Mouse (Mus musculus): ENCODE measurements around the gene Miip. TPM values are rescaled to one million over a fixed set of nuclear protein-coding genes. Genes with fewer than 3 reads are reported as not detected.
A peak's percentile ranks its signal among the peaks of the same experiment; 100 is the strongest.
"Not testable (repeated sequence)": the region's sequence is repeated elsewhere in the genome, so short reads cannot be mapped to it uniquely, and the experiment has no call there.

Gene Miip
- total RNA-seq, 4 experiments from 2014 or later = 3.6 to 5.1 (median 4.8) TPM

DNA sequence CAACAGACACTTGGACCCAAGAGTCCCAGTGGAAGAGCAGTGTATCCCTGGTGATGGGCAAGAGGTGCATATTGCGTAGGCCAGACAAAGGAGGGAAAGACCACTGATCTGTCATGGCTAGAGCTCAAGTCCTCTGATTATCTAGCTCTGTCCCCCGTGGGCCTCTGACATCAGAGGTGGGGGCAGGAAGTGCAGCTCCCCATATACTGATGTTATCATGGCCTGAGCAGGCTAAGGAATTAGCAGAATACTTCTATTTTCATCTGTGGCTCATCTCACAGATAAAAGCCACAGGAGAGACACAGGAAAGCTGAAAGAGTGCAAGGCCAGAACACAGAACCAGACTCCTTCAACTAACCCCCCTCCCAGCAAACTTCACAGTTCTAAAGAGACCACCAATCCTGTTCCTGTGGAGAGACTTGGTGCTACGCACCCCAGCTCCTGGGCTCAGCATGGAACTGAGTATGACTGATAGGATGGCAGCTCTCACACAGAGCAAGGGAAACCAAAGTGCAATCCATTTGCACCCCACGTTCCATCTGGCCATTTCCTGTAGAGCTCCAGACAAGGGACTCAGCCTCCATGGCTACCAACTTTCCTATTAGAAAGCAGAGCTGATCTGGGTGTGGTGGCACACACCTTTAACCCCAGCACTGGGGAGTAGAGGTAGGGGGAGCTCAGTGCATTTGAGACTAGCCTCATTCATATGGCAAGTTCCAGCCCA is 7.4 kb upstream of the Miip start:
- no peak for DNase-seq (ENCODE audit: low spot score in 2 of 2)

DNA sequence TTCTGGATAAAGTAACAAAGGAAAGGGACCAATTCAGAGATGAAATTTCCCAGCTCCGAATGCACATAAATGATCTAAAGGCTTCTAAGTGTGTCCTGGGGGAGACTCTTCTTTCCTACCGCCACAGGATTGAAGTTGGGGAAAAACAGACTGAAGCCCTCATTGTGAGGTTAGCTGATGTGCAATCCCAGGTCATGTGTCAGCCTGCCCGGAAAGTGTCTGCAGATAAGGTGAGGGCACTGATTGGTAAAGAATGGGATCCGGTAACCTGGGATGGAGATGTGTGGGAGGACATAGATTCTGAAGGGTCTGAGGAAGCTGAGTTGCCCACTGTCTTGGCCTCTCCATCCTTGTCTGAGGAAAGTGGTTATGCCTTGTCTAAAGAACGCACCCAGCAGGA is 622 bp upstream of the Miip start:
- DNase-seq (ENCODE audit: low spot score in 2 of 2) = no peak

DNA sequence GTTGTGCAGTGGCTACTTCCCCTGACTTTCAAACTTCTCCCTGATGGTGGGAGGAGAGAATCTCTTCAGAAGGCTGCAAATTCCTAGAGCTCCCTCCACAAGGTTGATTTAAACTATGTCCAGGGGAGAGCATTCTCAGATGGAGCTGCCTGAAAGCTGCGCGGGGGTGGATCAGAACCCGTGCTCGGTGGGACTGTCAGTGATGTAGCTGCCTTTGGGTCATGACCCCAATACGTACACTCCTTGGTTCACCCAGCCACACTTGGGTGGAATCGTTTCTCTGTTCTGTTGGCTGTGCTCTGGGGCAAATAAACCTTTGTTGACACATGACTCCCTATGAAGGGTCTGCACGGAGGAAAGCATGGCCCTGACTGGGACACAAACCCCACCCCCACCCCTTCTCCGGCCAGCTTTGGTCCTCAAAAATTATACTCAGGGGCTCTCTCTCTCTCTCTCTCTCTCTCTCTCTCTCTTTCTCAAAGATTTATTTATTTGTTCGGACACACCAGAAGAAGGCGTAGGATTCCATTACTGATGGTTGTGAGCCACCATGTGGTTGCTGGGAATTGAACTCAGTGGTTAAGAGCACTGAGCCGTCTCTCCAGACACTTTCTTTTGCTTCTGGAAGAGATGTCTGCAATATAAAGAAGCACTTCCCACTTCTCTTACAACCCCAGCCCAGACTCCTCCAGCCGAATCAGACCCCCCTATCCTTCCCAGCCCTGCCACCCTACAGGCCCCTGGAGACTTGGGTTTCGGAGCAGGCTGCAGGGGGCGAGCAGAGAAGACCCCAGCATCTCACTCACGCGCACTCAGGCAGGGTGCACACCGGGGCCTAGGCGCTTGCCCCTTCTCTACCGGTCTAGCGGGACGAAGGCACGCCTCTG is 810 bp downstream of the Miip start:
- no peak for DNase-seq (ENCODE audit: low spot score in 2 of 2)

DNA sequence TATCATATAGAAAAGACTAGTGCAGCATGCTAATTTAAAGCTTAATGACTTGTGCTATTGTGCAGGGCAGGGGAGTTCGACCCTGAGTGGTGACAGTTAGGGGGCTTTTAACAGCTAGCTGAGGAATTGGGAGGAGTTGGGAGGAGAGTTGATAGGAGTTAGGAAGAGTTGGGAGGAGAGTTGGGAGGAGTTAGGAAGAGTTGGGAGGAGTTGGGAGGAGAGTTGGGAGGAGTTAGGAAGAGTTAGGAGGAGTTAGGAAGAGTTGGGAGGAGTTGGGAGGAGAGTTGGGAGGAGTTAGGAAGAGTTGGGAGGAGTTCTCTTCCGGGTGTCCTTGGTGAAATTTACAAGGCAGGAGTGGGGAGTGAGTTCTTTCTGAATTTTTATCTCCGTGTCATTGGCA is 1.8 kb downstream of the Miip start:
- DNase-seq (ENCODE audit: low spot score in 2 of 2) = not testable (repeated sequence)

DNA sequence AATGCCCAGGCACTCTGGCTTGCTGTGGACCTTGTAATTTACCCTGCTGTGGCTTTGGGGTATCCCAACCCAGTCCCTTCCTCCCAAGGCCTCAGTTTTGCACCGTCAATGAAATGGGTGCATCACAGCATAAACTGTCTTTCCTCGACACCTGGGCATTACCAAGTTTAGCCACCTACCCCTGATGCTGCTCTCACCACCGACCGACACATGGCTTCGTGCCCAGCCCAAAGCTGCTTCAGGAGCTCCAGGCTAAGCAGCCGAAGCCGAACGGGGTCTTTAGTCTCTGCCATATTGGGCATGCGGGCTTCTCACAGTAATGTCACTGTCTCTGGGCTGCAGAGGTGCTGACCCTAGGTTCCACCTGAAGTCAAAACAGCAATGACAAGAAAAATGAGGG is 2.6 kb downstream of the Miip start:
- no peak for DNase-seq (ENCODE audit: low spot score in 2 of 2)

DNA sequence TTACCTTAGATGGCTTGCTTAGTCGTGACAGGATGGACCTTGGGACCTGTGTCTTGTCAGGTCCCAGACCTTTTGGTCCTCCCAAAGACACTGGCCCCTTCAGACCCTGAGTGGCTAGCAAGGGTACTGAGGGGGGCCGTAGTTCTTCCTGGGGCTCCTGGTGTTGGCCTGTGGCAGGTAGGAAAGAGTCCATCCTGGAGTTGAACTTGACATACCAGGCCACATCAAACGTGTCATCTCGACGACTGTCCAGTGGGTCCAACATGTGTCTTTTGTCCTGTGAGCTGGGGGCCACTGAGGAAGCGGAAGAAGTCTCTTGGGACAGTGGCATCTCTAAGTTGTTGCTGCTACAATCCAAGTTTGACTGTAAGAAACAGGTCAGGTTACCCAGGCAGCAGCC is 3.0 kb downstream of the Miip start:
- DNase-seq (ENCODE audit: low spot score in 2 of 2) = no peak

DNA sequence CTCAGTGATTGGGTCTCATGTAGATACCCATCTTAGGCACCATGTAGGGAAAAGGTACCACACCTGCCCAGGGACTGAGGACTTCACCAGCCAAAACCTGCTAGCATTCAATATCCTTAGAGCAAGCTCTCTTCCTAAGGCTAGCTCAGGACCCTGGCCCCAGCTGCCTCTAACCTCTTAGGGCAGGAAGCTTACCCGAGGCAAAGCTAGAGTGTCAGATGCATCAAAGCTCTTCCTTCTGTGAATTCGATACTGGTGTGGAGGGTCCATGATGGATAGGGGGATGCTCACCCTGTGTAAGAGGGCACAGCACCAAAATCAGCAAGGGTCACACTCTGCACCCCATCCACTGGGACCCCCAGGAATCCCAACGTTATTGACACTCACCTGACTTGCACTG is 6.6 kb downstream of the Miip start:
- no peak for DNase-seq (ENCODE audit: low spot score in 2 of 2)

DNA sequence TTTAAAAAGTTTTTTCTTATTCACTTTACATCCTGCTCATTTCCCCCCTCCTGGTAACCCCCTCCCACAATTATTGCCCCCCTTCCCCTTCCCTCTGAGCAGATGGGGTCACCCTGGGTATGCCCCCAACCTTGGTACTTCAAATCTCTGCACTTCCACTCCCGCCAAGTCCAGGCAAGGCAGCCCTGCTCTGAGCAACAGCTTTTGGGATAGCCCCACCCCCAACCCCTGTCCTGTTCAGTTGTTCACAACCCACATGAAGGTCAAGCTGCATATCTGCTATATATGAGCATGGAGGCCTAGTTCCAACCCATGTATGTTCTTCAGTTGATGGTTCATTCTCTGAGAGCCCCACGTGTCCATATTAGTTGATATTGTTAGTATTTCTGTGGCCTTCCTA is 17.8 kb downstream of the Miip start:
- DNase-seq (ENCODE audit: low spot score in 2 of 2) = no peak

DNA sequence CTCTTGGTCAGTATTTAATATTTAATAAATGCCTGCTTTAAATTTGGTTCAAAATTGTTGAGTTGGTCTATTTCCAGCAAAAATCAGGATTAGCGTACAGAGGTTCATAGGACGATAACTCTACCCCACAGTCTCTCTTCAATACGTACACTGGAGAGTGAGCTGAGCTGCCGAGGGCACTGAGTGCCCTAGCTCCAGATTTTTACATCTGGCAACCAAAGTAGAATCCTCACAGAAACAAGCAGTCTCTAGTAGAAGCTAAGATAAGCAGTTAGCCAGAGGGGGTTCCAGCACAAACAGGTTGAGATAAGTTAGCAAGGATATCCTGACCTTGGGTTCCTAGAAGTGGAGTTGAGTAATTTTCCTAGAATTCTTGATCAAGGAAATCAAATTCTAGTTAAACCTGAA is 20.0 kb downstream of the Miip start:
- no peak for DNase-seq (ENCODE audit: low spot score in 2 of 2)

DNA sequence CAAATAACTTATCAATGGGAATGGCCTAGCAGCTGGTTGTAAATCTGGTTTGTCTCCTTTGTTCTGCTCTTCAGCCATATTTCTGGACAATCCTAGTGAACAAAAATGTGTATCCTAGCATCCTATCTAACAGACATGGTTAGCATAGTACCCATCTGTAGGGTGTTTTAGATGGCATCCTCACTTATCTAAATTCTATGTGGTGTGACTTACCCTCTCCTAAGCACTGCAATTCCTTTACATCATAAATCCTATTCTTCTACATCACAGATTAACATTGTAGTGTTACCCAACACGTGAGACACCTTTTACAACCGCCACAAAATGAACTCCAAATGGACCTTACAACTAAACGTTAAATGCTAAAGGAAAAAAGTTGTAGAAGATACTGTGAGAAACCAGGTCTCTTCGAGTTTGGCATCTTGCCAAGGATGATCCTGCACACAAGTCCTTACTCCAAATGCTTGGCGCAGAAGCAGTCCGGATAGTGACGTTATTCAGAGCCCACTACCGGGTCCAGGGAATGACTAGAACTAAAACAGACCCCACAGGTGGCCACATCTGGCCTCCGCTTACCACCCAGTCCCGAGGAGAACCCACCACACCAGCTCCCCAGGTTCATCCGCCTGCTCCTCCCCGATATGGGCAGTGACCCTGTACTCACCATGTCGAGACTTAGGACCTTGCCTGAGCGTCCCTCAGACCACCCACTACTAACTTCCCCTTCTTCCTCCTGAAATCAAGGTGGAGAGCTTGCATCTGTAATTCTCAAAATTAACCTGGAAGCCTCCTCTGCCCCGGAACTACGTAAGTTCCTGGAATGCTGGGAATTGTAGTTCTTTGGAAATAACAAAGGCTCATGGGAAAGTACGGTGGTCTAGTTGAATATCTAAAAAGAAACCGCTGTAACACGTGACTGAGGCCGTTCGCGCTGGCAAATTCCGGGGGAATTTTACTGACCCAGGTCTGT is 20.7 kb downstream of the Miip start, which contains the start of gene Zfp933:
Gene Zfp933 (minus strand): TSS at position 753 of the 970 bp plus-strand sequence.
- peak; percentile 29 to 50 for DNase-seq (ENCODE audit: low spot score in 2 of 2)

DNA sequence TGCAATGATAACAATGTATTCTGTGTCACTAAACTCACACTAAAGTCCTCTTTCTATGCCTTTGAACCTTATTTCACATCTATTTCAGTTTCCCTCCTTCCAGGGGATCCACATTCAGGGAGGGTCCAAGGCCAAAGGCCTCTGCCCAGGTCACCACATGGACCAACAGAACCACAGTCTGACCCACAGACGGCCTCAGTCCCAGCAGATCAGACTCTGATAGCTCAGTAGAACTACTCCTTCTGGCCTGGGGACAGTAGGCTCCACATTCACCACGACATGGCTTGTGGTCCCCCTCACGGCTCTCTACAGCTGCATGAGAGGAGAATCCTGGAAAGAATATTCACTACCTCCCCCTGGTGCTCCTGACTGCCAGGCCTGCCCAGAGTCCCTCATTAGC is 25.7 kb downstream of the Miip start:
- DNase-seq (ENCODE audit: low spot score in 2 of 2) = no peak

DNA sequence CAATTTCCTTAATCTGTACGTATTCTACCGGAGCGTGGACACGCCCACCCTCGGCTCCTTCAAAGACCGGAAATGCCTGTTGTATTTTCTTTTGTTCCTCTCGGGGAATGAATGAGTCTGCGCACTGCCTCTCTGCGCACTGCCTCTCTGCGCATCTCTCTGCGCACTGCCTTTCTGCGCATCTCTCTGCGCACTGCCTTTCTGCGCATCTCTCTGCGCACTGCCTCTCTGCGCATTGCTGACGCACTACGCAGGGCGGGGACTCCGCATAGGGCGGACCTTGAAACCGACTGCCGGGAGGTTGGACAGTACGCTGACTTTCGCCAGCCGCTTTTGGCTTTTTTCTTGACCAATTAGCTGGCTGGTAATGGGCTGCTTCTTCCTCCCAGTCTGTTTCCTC is 29.3 kb downstream of the Miip start:
- DNase-seq (ENCODE audit: low spot score in 2 of 2) = not testable (repeated sequence)

DNA sequence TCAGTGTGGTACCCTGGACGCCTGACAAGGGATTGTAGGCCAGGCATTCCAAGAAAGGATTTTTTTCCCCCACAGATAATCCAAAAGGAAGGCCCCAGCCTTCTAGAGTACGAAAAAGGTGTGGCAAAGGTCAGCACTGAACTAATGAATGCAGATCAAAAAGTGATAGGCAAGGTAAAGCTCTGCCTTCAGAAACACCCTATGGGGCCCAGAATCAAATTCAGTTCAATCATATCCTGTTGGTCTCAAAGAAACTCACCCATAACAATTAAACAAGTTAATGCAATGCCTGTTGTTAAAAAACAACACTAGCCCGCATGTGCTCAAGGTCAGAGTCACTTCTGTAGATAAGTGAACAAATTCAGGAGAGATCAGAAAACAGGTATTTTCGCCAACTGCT is 44.2 kb downstream of the Miip start:
- no peak for DNase-seq (ENCODE audit: low spot score in 2 of 2)

DNA sequence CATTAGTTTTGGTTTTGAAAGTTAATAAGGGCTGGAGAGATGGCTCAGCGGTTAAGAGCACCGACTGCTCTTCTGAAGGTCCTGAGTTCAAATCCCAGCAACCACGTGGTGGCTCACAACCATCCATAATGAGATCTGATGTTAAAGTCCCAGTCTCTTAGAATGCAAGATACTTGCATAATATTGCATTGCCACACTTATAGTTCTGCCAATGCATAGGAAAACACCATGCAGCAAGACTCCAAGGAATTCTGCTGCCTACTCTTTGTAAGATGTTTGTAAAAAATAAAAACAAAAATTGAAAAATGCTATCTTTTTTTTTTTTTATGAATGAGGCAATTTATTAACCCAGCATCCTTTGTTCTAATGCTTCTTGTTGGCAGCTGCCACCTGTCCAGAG is 47.2 kb downstream of the Miip start:
- not testable (repeated sequence) for DNase-seq (ENCODE audit: low spot score in 2 of 2)

DNA sequence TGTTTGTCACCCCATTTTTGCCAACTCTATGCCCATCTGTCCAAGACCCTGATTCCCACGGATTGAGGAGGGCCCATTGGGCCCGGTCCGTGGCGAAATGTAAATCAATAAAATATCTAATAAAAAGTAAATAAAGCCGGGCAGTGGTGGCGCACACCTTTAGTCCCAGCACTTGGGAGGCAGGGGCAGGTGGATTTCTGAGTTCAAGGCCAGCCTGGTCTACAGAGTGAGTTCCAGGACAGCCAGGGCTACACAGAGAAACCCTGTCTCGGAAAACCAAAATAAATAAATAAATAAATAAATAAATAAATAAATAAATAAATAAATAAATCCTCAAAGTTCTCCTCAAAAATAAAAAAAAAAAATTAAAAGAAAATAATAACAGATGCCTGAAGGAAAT is 49.0 kb downstream of the Miip start:
- not testable (repeated sequence) for DNase-seq (ENCODE audit: low spot score in 2 of 2)

DNA sequence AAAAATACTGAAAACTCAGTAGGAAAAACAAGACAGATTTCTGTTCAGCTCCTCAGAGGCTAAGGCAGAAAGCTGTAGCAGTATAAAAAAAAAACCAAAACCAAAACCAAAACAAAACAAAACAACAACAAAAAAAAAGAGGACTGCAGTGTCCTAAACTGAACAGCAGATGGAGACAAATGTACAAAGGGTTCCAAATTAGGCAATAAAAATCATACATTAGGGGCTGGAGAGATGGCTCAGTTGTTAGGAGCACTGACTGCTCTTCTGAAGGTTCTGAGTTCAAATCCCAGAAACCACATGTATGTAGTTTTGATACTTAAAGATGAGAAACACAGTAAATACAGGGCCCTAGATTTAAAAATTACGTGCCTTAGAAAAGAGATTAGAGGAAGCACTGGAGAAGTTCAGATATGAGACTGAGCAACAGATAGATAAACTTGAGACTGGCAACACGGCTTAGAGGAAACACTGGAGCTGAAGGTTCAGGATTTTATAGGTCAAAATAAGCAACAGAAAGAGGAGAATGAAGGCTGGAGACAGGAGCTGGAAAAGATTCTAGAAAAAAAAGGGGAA is 53.9 kb downstream of the Miip start:
- no peak for DNase-seq (ENCODE audit: low spot score in 2 of 2)

DNA sequence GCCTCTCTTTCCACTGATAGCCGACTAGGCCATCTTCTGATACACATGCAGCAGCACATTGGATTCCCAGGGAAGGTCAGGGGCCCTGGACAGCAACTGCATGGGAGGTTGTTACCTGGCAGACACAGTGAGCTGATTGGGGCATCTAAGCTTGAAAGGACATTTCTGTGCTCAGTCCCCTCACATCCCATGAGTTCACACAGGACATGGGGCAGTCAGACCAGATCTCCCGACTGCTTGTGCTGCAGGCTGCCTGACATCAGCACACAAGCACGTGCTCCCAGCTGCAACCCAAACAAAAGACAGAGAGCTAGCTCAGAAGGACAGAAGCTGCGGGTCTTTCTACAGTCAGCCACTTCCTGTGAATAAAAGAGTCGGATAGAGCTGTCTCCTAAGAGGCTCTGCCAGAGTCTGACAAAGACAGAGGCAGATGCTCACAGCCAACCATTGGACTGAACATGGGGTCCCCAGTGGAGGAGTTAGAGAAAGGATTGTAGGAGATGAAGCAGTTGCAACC is 55.3 kb downstream of the Miip start:
- no peak for DNase-seq (ENCODE audit: low spot score in 2 of 2)

Measured in gastrocnemius, adult 8-10 months (tissue).